Mouse (Mus musculus) inflammation-experienced regulatory T-cells, adult 6 months (primary cell): ENCODE measurements around the gene Ksr1. TPM values are rescaled to one million over a fixed set of nuclear protein-coding genes. Genes with fewer than 3 reads are reported as not detected.
A peak's percentile ranks its signal among the peaks of the same experiment; 100 is the strongest.
"Not testable (repeated sequence)": the region's sequence is repeated elsewhere in the genome, so short reads cannot be mapped to it uniquely, and the experiment has no call there.

Experiments
- ATAC-seq: one replicate; pipeline ENCODE4 v1.8.0; 2017
- polyA plus RNA-seq, 3 experiments: library from polyadenylated mRNA; unstranded; fragments of 100-300 nt; shearing (Covaris generic); gene quantifications; one replicate each; pipeline ENCODE4 v1.2.1; 2017

The Ksr1 gene
- polyA plus RNA-seq, 3 experiments from 2014 or later, result 3.6 to 4.6 (median 3.9) TPM

DNA sequence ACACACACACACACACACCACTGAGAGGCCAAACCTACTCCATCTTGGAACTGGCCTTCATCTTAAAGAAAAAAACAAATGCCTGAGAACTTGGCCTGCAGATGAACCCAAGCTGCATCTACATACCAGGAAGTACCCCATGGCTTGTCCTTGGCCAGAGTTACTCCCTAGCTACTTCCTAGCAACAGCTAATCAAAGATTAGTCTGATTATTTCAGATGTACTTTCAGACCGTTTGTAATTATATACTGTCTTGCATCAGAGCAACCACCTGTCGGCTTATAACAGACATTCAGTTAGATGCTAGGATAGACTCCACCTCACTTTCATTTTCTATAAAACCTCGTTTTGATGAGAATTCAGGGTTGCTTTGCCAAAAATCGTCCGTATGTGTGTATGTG, 139.8 kb downstream of the Ksr1 start:
- no peak for ATAC-seq

DNA sequence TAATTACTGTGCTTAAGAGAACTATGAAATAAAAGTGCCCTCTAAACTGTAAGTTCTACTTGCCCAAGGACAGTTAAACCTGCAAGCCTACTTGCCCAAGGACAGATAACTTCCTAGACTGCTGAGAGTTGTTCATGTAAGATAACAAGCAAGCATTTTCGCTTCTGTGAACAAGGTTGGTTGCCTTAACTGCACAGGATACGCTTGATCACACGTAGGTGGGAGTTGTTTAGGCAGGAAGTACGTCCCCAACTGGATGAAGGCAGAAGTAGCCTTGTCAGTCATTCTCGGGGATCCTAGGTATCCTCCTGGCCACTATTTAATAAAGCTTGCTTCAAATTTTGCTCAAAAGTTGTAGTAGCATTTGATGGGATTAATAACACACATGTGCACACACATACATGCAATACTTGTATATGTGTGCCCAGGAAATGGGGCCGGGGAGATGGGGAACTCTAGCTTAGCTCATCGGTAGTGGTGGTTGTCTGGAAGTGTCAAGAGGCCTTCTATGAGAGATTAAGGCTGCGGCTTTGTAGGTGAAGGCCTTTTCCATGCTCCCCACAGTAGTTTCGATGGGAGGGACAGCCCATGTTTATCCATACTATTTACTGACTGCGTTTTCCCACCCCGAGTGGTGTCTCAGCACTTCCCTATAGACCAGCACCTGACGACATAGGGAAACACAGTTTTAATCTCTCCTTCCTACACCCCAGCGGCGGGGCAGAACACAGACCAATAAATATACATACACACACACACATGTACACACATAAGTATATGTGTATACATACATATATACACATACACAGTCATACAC, 140.4 kb downstream of the Ksr1 start:
- peak; percentile 79 for ATAC-seq

- no peak for ATAC-seq
These were observed 142.2 kb downstream of the Ksr1 start for GRCm38 (mm10) chr11:79003769-79004638.

DNA sequence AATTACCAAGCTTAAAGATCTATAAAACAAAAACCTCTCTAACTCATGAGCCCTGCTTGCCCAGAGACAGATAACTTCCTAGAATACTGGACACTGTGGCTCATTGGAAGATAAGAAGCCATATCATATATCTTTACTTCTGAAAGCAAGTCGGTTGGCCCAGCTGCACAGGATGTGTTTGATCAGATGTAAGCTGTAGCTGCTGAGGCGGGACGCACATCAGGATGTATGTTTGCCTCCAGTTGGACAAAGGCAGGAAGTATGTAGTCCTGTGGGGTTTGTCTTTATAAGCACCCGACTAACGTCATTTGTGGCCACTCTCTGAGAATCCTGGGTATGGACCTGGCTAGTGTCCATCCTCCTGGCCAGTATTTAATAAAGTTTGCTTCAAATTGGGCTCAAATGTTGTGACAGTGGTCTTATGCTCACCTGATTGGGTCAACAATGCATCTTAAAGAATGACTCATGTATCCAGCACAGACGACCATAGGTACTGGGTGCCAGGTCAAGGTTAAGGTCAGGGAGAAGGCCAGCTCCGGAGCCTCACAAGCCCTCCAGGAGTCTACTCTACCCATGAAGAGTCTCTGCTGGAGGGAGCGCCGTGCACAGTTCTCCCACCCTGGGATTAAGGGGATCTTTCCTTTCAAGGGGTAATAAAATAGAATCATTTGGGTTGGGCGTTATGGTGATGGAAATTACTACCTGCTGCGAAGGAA, 143.0 kb downstream of the Ksr1 start:
- ATAC-seq, result peak; percentile 37

- no peak for ATAC-seq
These were observed 143.7 kb downstream of the Ksr1 start for GRCm38 (mm10) chr11:79002551-79002951.

DNA sequence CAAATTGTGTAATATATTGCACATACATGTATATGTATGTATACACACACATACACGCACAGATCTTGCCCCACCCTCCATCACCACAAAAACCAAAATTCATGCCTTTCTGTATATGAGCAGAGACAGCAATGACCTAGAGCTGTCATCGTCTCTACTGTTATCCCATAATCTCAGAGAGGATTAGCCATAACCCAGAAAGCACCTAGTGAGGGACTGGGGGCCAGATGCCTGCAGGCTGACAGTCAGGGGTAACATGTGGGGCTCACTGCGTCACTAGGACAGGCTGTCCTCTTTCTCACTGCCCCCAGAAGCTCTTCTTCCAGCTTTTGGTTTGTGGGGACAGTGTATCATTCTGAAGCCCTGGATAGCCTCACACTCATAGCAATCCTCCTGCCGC, 144.3 kb downstream of the Ksr1 start:
- no peak for ATAC-seq

- no peak for ATAC-seq
These were observed 147.1 kb downstream of the Ksr1 start for GRCm38 (mm10) chr11:78999118-78999517.

DNA sequence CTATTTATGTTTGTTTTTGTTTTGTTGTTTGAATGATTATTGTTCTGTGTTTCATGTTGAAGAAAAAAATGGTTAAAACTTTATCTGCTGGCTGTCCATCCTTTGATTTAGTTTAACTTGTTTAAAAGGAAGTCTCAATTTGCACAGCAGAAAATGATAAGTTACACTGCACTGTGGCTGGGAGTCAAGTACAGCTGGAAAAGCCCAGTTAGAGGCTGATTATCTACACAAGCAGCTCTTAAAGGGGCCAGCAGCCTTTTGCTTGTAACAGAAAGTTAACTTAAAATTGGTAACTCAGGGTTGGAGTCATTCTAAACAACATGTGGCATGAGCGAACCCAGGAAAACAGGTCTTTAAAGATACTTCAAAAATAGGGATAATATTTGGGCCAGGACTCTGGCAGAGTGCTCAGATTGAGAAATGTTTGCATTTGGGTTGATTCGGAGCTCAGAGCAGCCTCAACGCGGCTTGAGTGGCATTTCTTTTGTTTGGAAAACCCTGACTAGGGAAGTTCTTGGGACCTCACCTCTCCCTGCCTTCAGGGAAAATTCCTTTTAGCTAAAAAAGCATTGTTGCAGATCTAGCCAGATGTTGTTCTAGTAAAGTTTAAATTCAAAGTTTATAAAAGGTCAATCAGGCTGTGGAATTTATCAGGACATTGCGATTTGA, 155.2 kb downstream of the Ksr1 start:
- not testable (repeated sequence) for ATAC-seq

DNA sequence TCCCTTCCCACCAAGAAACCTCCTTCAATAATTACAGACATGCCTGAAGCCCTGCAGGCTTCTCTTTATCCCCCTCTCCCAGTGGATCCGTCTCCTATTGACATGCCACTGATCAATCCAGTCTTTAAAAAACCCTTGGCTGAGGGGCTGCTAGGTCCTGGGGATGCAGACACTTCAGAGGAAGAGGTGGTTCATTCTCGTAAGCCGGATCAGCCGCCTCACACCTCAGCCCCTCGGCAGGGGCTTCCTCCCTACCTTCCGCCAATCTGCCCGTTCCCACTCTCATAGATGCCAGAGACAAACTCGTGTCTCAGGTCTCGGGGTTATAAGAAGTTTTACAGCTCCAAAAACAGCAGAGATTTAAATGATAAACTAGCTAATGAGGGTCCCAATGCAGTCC, 156.1 kb downstream of the Ksr1 start:
- no peak for ATAC-seq

GRCm38 (mm10) chr11:78989206-78989605, 157.0 kb downstream of the Ksr1 start:
- ATAC-seq, result not testable (repeated sequence)

DNA sequence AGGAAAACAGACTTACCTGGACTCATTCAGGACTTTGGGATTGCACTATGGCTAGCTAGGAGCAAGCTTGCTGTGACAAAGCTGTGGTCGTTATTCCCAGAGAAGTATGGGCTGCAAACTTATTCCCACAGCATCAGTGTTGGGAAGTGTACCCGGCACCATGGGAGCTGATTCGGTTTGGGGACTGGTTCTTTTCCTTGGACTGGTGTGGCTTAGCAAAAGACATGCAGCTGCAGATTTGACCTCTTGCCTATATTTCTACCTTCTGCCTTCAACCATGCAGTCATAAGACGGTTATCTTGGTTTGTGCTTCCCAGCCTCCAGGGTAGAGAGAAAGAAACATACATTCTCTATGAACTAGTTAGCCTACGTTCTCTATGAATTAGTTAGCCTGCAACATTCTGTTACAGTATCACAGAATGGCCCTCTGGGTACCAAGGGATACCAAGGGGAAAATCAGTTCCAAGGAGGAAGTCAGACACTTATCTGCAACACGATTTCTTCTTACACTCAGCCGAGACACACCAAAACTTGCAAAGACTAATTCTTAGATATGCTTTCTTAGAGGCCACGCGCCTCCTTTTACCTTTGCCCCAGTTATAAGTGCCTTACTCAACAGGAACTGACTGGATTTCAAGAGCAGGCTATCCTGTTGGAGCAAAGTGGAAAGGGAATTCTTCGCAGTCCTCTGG, 159.8 kb downstream of the Ksr1 start:
- no peak for ATAC-seq

GRCm38 (mm10) chr11:78985505-78985904, 160.7 kb downstream of the Ksr1 start:
- no peak for ATAC-seq

GRCm38 (mm10) chr11:78984483-78985177, 161.6 kb downstream of the Ksr1 start, which contains the start of gene Lgals9:
TSS of gene Lgals9 (minus strand) at chr11:78984946.
- peak; percentile 83 for ATAC-seq

DNA sequence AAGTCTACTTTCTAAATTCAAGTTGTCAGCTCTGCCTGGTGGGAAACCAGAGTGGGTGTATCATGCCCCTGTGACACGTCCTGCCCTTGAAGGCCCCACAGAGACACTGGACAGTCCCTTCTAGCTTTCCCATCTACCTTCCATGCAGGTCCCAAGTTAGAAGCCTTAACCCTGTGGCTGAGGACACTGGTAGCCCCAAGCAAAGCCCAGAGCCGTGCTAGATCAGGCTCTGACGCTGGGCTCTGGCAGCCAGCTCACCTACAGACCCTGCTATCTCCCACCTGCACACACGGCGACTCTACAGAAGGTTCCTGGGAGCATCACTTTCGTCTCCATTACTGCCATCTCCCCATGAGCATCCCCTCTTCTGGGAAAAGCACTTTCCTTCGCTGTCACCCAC, 162.7 kb downstream of the Ksr1 start:
- ATAC-seq, result no peak

GRCm38 (mm10) chr11:78982513-78983291, 163.5 kb downstream of the Ksr1 start:
- ATAC-seq, result peak; percentile 47

DNA sequence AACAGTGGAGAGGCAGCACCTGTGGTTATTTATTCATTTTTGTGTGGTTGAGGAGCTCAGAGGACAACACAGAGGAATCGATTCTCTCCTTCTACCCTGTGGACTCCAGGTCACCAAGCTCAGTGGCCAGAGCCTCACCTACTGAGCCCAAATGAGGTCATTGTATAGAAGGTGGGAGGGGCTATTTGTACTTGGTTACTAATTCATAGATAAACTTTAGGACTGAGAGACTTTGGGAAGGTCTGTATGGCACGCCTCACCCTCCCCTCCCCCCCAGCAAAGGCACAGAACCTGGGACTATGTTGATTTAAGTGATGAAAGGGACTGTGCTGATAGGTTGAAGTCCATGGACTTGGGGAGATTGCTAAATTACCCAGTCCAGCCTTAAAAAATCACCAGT, 164.2 kb downstream of the Ksr1 start:
- ATAC-seq, result no peak

- no peak for ATAC-seq
These were observed 166.0 kb downstream of the Ksr1 start for GRCm38 (mm10) chr11:78980083-78980634.

- ATAC-seq, result no peak
These were observed 167.8 kb downstream of the Ksr1 start for GRCm38 (mm10) chr11:78978176-78979019.
